Mouse (Mus musculus) lung, embryonic 14.5 days (tissue): ENCODE results near the gene Pogz. TPM values are rescaled to one million over a fixed set of nuclear protein-coding genes. Genes with fewer than 3 reads are reported as not detected.

Source experiments
- ATAC-seq: fragments of 200-750 bp; cut with Nextera tagmentation; 2 replicates; pipeline ENCODE4 v1.8.0; 2017; ENCODE audit warnings: mild to moderate bottlenecking, moderate TSS enrichment, moderate library complexity; ENCODE audit not compliant: insufficient read depth
- DNase-seq: peaks from one replicate; pipeline ENCODE4 v3.0.0-alpha.2; 2015
- H3K27ac ChIP-seq: fragments of 300-500 bp; sonication (generic); 2 replicates; pipeline ENCODE4 v1.5.1; 2014; ENCODE audit warnings: low read depth, mild to moderate bottlenecking, moderate library complexity
- H3K27me3 ChIP-seq: fragments of 300-500 bp; sonication (generic); 2 replicates; pipeline ENCODE4 v1.6.1; 2014; ENCODE audit warnings: low read length, control low read depth; ENCODE audit not compliant: insufficient read depth
- H3K36me3 ChIP-seq: fragments of 300-500 bp; sonication (generic); 2 replicates; pipeline ENCODE4 v1.6.1; 2014; ENCODE audit warnings: control low read depth; ENCODE audit not compliant: insufficient read depth
- H3K4me1 ChIP-seq: fragments of 300-500 bp; sonication (generic); 2 replicates; pipeline ENCODE4 v1.6.1; 2014; ENCODE audit warnings: antibody characterized with exemption, control low read depth; ENCODE audit not compliant: insufficient read depth
- H3K4me2 ChIP-seq: fragments of 300-500 bp; sonication (generic); 2 replicates; pipeline ENCODE4 v1.6.1; 2014; ENCODE audit warnings: mild to moderate bottlenecking
- H3K4me3 ChIP-seq: fragments of 300-500 bp; sonication (generic); 2 replicates; pipeline ENCODE4 v1.5.1; 2014; ENCODE audit warnings: low read depth, low read length
- H3K9ac ChIP-seq: fragments of 300-500 bp; sonication (generic); 2 replicates; pipeline ENCODE4 v1.6.1; 2014
- H3K9me3 ChIP-seq: fragments of 300-500 bp; sonication (generic); 2 replicates; pipeline ENCODE4 v1.6.1; 2016; ENCODE audit warnings: low read depth, low read length, control low read depth
- CTCF ChIP-seq: IDR thresholded peaks from 2 replicates; pipeline ENCODE4 v1.5.1; 2016; ENCODE audit warnings: antibody characterized with exemption, low read depth
- WGBS: fragments of 180-500 bp; shearing (Covaris S2); extraction: QIAGEN DNeasy Blood & Tissue Kit; methylation state at CpG from one replicate; pipeline ENCODE4 v1.1.7; 2014; 5-methylcytosine and 5-hydroxymethylcytosine counted together
- polyA plus RNA-seq: library from polyadenylated mRNA; unstranded; fragments of >200 nt; fragmentation: Nextera tagmentation; extraction: Ambion mirVana; gene quantifications from 2 replicates; pipeline ENCODE4 v1.2.1, GENCODE M21; 2014

The Pogz gene
- polyA plus RNA-seq, result 21.3 and 22.1 TPM in 2 replicates

DNA sequence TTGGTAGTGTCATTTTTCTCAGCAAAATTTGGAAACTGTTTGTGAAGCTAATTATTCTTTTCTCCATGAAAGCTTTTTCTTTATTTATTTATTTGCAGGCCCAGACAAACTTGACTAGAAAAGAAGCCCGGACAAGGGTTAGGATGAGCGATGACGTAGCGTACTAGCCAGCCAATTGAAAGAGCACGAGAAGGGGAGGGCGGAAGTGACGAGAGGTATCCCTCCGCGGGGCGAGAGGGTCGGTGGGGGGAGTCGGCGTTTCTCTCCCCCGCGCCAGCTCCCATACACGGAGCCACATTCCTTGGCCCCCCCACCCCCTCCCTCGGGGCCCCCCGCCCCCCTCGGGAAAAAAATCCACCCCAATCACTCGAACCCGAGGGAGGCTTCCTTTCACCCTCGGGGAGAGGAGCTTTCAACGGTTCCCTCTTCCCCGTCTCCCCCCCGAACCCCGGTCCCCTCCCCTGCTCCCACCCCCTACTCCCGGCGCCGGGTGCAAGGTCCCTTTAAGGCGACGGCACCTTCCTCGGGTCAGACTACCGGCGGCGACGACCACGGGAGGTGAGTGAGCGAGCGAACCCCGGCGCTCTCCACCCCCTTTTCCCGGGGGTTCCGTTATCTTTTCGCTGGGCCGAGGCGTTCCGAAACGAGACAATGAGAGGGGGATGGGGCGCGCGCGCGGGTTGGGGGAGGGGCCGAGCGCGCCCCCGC lies at the start of gene Pogz:
Gene Pogz (plus strand): TSS at position 385 of the 708 bp plus-strand sequence.
- WGBS, result under 1% methylated on average over 50 of the region's 57 CpGs
- H3K4me1 ChIP-seq, result peaks cover 9% of the 10 kb centered on the region; the same call in 1 of the 2 replicates
- ATAC-seq (peak; percentile 93), DNase-seq (peak; percentile 98)
- peak within 1 kb of the TSS; percentile 73 for H3K4me3 ChIP-seq
- peak within 1 kb of the TSS; percentile 73 for H3K4me2 ChIP-seq
- peak within 1 kb of the TSS; percentile 90 for H3K9ac ChIP-seq
- H3K27ac ChIP-seq, result peak within 1 kb of the TSS; percentile 99
- H3K36me3 ChIP-seq, result no peaks in the 10 kb centered on the region
- no peaks in the 10 kb centered on the region for H3K27me3 ChIP-seq
- H3K9me3 ChIP-seq, result no peaks in the 10 kb centered on the region
- TF ChIP-seq CTCF, result no peak

DNA sequence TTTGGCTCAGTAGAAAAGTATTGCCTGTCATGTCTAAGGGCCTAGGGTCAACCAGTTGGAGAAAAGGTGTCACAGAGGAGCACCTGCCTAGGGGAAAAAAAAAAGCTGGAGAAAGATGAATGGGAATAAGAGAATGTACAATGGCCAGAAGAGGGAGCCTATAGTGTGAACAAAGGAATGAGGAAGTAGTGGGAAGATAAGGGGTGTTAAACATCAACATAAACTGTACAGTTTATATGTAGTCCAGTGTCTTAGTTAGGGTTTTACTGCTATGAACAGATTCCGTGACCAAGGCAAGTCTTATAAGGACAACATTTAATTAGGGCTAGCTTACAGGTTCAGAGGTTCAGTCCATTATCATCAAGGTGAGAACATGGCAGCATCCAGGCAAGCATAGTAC lies 48.3 kb upstream of the Pogz start:
- Histone ChIP-seq H3K36me3 (no peaks in the 10 kb centered on the region), H3K9ac (no peak overlapping the region), H3K4me2 (no peak overlapping the region), H3K27me3 (no peaks in the 10 kb centered on the region), H3K4me1 (no peaks in the 10 kb centered on the region), H3K27ac (no peak overlapping the region), H3K4me3 (no peak overlapping the region), H3K9me3 (no peaks in the 10 kb centered on the region)
- ATAC-seq (no peak), DNase-seq (no peak)
- WGBS, result 93% methylated on average over 1 of the region's 1 CpGs
- no peak for TF ChIP-seq CTCF

DNA sequence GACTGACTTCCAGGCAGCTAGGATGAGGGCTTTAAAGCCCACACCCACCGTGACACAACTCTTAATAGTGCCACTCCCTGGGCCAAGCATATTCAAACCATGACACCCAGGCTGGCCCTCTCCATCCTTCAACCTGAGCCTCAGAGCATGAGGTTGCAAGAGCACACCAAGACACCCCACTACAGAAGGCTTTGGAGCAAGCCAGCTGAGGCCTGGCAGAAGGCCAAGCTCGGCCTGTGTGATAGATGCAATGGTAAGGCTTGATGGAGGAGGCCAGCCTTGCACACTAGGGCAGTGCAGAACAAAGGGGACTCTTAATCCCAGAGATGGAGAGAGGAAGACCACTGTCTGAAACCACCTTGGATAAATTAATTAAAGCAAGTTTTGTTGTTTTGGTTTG lies 47.9 kb upstream of the Pogz start:
- no peaks in the 10 kb centered on the region for H3K9me3 ChIP-seq
- H3K27me3 ChIP-seq, result no peaks in the 10 kb centered on the region
- H3K9ac ChIP-seq, result no peak overlapping the region
- peak; percentile 73 for DNase-seq
- WGBS, result 64% methylated on average over 2 of the region's 2 CpGs
- H3K4me1 ChIP-seq, result no peaks in the 10 kb centered on the region
- no peak overlapping the region for H3K27ac ChIP-seq
- no peak for TF ChIP-seq CTCF
- H3K4me3 ChIP-seq, result no peak overlapping the region
- no peak overlapping the region for H3K4me2 ChIP-seq
- no peaks in the 10 kb centered on the region for H3K36me3 ChIP-seq
- no peak for ATAC-seq

DNA sequence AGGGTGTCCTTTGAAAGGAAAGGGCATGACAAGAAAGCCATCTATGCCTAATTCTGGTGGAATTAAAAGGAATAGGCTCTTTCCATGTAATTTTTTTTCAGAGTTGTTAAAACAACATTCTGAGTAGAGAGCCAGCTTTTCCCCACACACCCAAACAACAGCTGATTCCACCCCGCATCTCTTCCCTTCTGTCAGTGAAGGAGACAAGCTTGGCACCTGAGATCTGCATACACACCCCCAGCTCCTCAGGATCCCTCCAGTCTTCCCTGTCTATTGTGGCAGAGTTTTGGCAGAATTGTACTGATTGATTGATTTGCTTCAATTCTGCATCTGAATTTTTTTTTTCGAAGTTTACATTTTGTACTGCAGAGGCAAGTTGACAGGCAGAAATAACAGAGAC lies 45.1 kb upstream of the Pogz start:
- no peak for TF ChIP-seq CTCF
- Histone ChIP-seq H3K4me2 (no peak overlapping the region), H3K27me3 (no peaks in the 10 kb centered on the region), H3K4me3 (no peak overlapping the region), H3K4me1 (no peaks in the 10 kb centered on the region), H3K27ac (no peak overlapping the region), H3K36me3 (no peaks in the 10 kb centered on the region), H3K9ac (no peak overlapping the region), H3K9me3 (no peaks in the 10 kb centered on the region)
- DNase-seq (no peak), ATAC-seq (no peak)
- 81% methylated on average over 2 of the region's 2 CpGs for WGBS

DNA sequence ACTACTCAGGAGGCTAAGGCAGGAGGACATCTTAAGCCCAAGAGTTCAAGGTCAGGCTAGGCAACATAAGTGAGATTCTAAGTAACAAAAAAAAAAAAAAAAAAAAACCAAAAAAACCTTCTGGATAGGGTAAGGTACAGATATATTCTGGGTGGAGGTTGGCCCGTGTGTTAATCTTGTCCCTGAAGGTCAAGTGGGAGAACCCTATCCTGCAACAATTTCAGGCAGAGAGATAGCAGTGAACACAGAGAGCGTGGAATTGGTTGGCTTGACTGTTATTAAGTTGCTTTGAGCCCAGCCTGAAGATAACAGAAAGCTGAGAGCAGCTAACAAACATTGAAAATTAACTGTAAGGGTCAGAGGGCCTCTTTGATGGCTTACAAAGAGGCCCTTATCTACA lies 43.7 kb upstream of the Pogz start:
- Histone ChIP-seq H3K9me3 (no peaks in the 10 kb centered on the region), H3K4me3 (no peak overlapping the region), H3K4me2 (no peak overlapping the region), H3K9ac (no peak overlapping the region), H3K27ac (no peak overlapping the region), H3K4me1 (no peaks in the 10 kb centered on the region), H3K36me3 (no peaks in the 10 kb centered on the region), H3K27me3 (no peaks in the 10 kb centered on the region)
- no peak for TF ChIP-seq CTCF
- ATAC-seq, result no peak
- no peak for DNase-seq
- WGBS, result 54% methylated on average over 2 of the region's 2 CpGs

DNA sequence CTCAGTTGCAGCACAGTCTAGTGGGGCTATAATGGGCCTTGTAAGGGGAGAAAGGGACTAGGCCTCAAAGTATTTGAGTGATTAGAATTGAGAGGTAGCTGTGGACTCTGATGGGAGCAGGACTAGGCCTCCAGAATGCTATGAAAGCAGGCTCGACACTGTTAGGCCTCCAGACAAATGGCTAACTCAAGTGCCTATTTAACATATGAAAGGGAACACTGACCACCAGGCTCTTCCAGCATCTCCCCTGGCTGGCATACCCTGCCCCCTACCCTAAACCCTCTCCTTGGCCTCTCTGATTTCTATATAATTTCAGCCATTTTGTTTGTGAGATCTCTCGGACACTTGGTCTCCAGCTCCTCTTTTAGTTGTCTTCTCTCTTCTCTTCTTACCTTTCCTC lies 43.0 kb upstream of the Pogz start:
- 69% methylated on average over 2 of the region's 2 CpGs for WGBS
- no peak for TF ChIP-seq CTCF
- no peak overlapping the region for H3K9ac ChIP-seq
- no peaks in the 10 kb centered on the region for H3K36me3 ChIP-seq
- no peaks in the 10 kb centered on the region for H3K4me1 ChIP-seq
- H3K9me3 ChIP-seq, result no peaks in the 10 kb centered on the region
- ATAC-seq (no peak), DNase-seq (no peak)
- H3K4me2 ChIP-seq, result no peak overlapping the region
- no peak overlapping the region for H3K4me3 ChIP-seq
- H3K27me3 ChIP-seq, result no peaks in the 10 kb centered on the region
- no peak overlapping the region for H3K27ac ChIP-seq

DNA sequence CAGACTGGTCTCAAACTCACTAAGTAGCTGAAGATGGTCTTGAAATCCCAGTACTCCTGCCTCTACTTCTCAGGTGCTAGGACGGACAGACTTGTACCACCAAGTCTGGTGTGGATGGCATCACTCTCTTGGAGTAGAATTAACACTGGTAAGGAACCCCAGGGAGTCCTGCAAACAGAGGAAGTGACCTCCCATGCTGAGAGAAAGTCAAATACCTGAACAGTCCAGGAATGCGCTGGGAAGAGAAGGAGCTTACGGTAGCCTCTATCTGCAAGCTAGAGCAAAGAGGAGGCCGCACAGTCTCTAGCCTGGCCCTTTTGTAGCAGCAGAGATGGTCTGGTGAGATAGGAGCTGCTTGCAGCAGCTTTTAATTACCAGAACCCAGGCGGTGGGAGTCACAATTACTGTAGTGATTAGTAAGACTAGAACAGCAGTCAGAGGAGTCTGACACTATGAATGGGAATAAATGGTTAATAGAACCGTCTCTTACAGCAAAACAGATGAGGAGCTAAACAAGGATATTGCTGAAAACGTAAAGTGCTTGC lies 41.7 kb upstream of the Pogz start:
- H3K4me3 ChIP-seq, result no peak overlapping the region
- ATAC-seq (peak; percentile 24; the same call in 1 of the 2 replicates), DNase-seq (peak; percentile 44)
- H3K27ac ChIP-seq, result 0 out of 2 replicates have a peak overlapping the region, but pooled peaks have one; percentile 33
- 49% methylated on average over 7 of the region's 7 CpGs for WGBS
- no peak for TF ChIP-seq CTCF
- H3K36me3 ChIP-seq, result no peaks in the 10 kb centered on the region
- H3K4me1 ChIP-seq, result no peaks in the 10 kb centered on the region
- no peak overlapping the region for H3K9ac ChIP-seq
- no peak overlapping the region for H3K4me2 ChIP-seq
- H3K27me3 ChIP-seq, result no peaks in the 10 kb centered on the region
- H3K9me3 ChIP-seq, result no peaks in the 10 kb centered on the region
